Mouse (Mus musculus) liver, adult 2 months (tissue): ENCODE results near the gene Itprid1. TPM values are rescaled to one million over a fixed set of nuclear protein-coding genes. Genes with fewer than 3 reads are reported as not detected.

Experiments used
- DNase-seq: peaks from one replicate; pipeline ENCODE4 v3.0.0-alpha.2; 2011; ENCODE audit warnings: low read depth, low spot score; ENCODE audit errors: extremely low read depth
- H3K27ac ChIP-seq: fragments of 200-500 bp; replicated peaks from 2 replicates; pipeline ENCODE4 v1.5.1; 2012; ENCODE audit warnings: low read depth, mild to moderate bottlenecking, control low read depth, inconsistent platforms, low read length; ENCODE audit not compliant: insufficient read depth
- H3K27me3 ChIP-seq: fragments of 200-500 bp; 2 replicates; pipeline ENCODE4 v1.6.1; 2012; ENCODE audit warnings: mild to moderate bottlenecking, moderate library complexity, low read length, inconsistent platforms; ENCODE audit not compliant: control insufficient read depth, insufficient read depth
- H3K36me3 ChIP-seq: fragments of 200-500 bp; 2 replicates; pipeline ENCODE4 v1.6.1; 2012; ENCODE audit warnings: low read length, inconsistent platforms; ENCODE audit not compliant: control insufficient read depth, insufficient read depth
- H3K4me1 ChIP-seq: fragments of 200-500 bp; 2 replicates; pipeline ENCODE4 v1.6.1; 2011; ENCODE audit warnings: low read length; ENCODE audit not compliant: control insufficient read depth, insufficient read depth
- H3K4me3 ChIP-seq: fragments of 200-500 bp; 2 replicates; pipeline ENCODE4 v1.5.1; 2011; ENCODE audit warnings: low read depth, mild to moderate bottlenecking, control low read depth, low read length, moderate library complexity; ENCODE audit not compliant: insufficient read depth
- H3K79me2 ChIP-seq: fragments of 200-500 bp; 2 replicates; pipeline ENCODE4 v1.6.1; 2012; ENCODE audit warnings: inconsistent platforms, mild to moderate bottlenecking, low read length, moderate library complexity; ENCODE audit not compliant: control insufficient read depth, insufficient read depth
- H3K9ac ChIP-seq: fragments of 200-500 bp; 2 replicates; pipeline ENCODE4 v1.6.1; 2012; ENCODE audit warnings: low read depth, mild to moderate bottlenecking, control low read depth, inconsistent platforms, low read length
- CTCF ChIP-seq: fragments of 200-500 bp; IDR thresholded peaks from 2 replicates; pipeline ENCODE4 v1.5.1; 2011; ENCODE audit warnings: low read depth, low read length, control low read depth
- POLR2A ChIP-seq: fragments of 200-500 bp; IDR thresholded peaks from 2 replicates; pipeline ENCODE4 v1.6.1; 2011; ENCODE audit warnings: low read length, control low read depth; ENCODE audit not compliant: insufficient read depth; ENCODE audit errors: extremely low read depth
- WGBS: fragments of 180-500 bp; shearing (Covaris S2); methylation state at CpG from one replicate; pipeline ENCODE4 v1.1.7; 2018; 5-methylcytosine and 5-hydroxymethylcytosine counted together
- polyA plus RNA-seq: library from polyadenylated mRNA; depleted of rRNA; stranded (reverse); fragments of >200 nt; gene quantifications from 2 replicates; pipeline ENCODE4 v1.2.3, GENCODE M21; 2012
- total RNA-seq: library from RNA; depleted of rRNA; stranded (reverse); fragments of >200 nt; gene quantifications from 2 replicates; pipeline ENCODE4 v1.2.3, GENCODE M21; 2014

Gene Itprid1
- total and polyA plus RNA-seq, 2 experiments, result not detected

DNA sequence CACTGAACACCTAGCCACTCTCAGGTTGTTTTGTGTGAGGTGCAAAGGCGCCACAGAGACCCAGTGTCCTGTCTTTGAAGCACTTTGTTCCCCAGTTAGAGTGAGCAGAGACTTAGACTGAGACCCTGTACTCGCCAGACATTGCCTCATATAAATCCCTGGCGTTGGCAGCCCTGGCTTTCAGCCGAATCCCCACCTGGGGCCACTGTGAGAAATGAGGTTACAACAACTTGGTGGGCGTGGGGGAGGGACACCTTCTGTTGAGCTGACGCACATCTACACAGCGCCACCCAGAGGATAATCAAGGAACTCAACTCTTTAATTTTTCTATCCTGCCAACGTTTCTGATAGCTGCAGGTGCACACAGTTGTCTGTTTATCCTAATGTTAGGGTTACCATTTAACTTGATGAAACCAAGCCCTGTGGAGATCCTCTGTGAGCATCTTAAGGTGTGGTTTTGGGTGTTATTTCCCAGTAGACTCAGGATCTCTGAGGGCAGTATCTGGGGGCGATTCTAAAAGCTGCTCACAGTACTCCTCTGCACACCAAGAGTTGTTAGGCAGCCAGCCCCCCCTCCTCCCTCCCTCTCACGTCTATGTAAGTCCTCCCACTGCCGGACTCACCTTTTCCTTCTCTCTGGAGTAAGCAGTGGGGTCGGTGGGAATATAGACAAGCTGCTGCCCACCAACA is 32.6 kb upstream of the Itprid1 start:
- H3K27me3 ChIP-seq, result no peaks in the 10 kb centered on the region
- no peaks in the 10 kb centered on the region for H3K36me3 ChIP-seq
- H3K9ac ChIP-seq, result no peak overlapping the region
- no peaks in the 10 kb centered on the region for H3K4me1 ChIP-seq
- H3K27ac ChIP-seq, result no peak overlapping the region
- H3K4me3 ChIP-seq, result no peak overlapping the region
- WGBS, result 26% methylated on average over 12 of the region's 12 CpGs
- TF ChIP-seq POLR2A (no peak), CTCF (no peak)
- no peaks in the 10 kb centered on the region for H3K79me2 ChIP-seq
- DNase-seq, result no peak

DNA sequence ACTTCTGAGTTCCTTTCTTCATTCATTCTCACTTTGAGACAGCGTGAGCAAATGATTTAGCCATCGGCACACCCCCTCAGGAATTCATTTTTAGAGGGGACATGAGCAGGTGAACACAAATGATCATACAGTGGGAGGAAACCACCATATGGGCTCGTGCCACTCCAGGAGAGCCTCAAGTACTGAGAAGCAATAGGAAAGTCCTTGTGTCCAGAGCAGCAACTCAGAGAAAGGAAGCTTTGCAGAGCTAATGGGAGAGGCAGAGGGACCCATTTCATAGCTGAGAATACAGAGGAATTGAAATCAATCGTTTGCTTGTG is 32.1 kb upstream of the Itprid1 start:
- TF ChIP-seq POLR2A, result no peak
- no peak for TF ChIP-seq CTCF
- Histone ChIP-seq H3K36me3 (no peaks in the 10 kb centered on the region), H3K4me3 (no peak overlapping the region), H3K4me1 (no peaks in the 10 kb centered on the region), H3K9ac (no peak overlapping the region), H3K27me3 (no peaks in the 10 kb centered on the region), H3K79me2 (no peaks in the 10 kb centered on the region), H3K27ac (no peak overlapping the region)
- 80% methylated on average over 4 of the region's 4 CpGs for WGBS
- DNase-seq, result no peak

DNA sequence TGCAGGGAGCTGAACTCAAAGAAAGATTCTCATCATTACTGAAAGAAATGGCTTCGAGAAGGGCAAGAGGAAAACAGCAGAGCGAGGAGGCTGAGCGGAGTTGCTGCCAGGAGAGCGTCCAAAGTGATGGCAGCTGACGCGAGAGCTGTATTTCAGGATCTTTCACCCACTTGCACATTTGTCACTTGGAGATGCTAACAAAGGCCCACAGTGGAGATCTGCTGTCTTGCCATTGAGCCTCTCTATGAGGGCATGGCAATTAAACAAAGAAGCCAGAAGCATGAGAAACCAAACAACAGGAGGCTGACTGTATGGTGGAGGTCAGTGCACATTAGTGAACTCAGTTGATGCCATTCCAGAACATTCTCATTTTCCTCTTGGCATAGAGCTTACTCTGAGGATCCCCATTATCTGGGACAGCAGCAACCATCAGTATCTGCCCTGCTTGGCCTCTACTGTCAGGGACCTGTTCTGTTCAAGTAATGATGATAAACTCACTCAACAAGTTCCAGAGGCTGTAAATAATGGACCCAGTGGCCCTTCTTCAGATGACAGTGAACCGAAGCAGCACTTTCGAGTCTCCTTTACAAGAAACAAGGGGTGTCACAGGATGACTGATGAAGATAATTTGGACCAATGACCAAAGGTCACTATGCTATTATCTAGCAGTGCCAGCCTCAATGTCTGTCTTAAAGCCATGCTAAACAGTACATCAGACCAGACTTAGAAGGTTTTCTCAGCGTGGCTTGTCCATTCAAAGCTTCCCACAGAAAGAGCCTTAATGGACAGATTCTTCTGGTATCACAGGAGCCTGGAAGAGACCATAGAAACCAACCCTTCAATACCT is 31.2 kb upstream of the Itprid1 start:
- Histone ChIP-seq H3K27ac (no peak overlapping the region), H3K4me1 (no peaks in the 10 kb centered on the region), H3K4me3 (no peak overlapping the region), H3K79me2 (no peaks in the 10 kb centered on the region), H3K9ac (no peak overlapping the region), H3K36me3 (no peaks in the 10 kb centered on the region), H3K27me3 (no peaks in the 10 kb centered on the region)
- no peak for DNase-seq
- TF ChIP-seq CTCF (no peak), POLR2A (no peak)
- WGBS, result 75% methylated on average over 9 of the region's 9 CpGs

GRCm38 (mm10) chr6:55806537-55806936 is 30.2 kb upstream of the Itprid1 start:
- H3K4me1 ChIP-seq, result no peaks in the 10 kb centered on the region
- H3K79me2 ChIP-seq, result no peaks in the 10 kb centered on the region
- no peak overlapping the region for H3K4me3 ChIP-seq
- 72% methylated on average over 2 of the region's 2 CpGs for WGBS
- H3K9ac ChIP-seq, result no peak overlapping the region
- DNase-seq, result no peak
- no peaks in the 10 kb centered on the region for H3K27me3 ChIP-seq
- H3K36me3 ChIP-seq, result no peaks in the 10 kb centered on the region
- TF ChIP-seq CTCF (no peak), POLR2A (no peak)
- no peak overlapping the region for H3K27ac ChIP-seq

GRCm38 (mm10) chr6:55808692-55809091 is 28.0 kb upstream of the Itprid1 start:
- 58% methylated on average over 3 of the region's 3 CpGs for WGBS
- no peak for DNase-seq
- H3K27ac ChIP-seq, result no peak overlapping the region
- H3K4me1 ChIP-seq, result no peaks in the 10 kb centered on the region
- no peak overlapping the region for H3K4me3 ChIP-seq
- H3K9ac ChIP-seq, result no peak overlapping the region
- no peaks in the 10 kb centered on the region for H3K36me3 ChIP-seq
- H3K27me3 ChIP-seq, result no peaks in the 10 kb centered on the region
- H3K79me2 ChIP-seq, result no peaks in the 10 kb centered on the region
- no peak for TF ChIP-seq POLR2A
- no peak for TF ChIP-seq CTCF

DNA sequence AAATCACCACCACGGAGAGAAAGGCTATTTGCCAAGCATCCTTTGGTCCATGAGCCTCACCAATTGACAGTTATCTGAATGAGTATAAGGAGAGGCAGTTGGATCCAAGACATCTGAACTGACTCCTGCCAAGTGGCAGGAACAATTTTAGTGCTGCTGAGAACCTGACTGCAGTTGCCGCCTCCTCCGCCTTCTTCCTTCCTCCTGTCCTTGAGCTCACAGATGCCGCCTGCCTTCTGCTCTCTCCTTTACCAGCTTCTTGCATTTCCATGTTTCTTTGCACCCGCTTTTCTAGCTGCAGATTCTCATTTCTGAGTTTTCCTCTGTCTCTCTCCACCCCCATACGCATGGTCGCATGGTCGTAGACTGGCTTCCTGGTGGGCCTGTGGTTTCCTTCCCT is 25.5 kb upstream of the Itprid1 start:
- no peaks in the 10 kb centered on the region for H3K4me1 ChIP-seq
- WGBS, result 76% methylated on average over 8 of the region's 8 CpGs
- no peaks in the 10 kb centered on the region for H3K36me3 ChIP-seq
- no peak overlapping the region for H3K27ac ChIP-seq
- no peaks in the 10 kb centered on the region for H3K79me2 ChIP-seq
- no peak overlapping the region for H3K9ac ChIP-seq
- no peaks in the 10 kb centered on the region for H3K27me3 ChIP-seq
- no peak for DNase-seq
- no peak overlapping the region for H3K4me3 ChIP-seq
- TF ChIP-seq CTCF, result no peak
- no peak for TF ChIP-seq POLR2A
